Mouse (Mus musculus): ENCODE results near the gene Lama4.

Lama4 gene

GRCm38 (mm10) chr10:39056050-39056449, 90.7 kb downstream of the Lama4 start:
- H3K36me3 ChIP-seq (ENCODE audit: control insufficient read depth, insufficient read depth, low read length, poor library complexity, severe bottlenecking) = no peaks in the 10 kb centered on the region
- no peaks in the 10 kb centered on the region for H3K27me3 ChIP-seq (ENCODE audit: control insufficient read depth, insufficient read depth, low read length, poor library complexity, severe bottlenecking)
- DNase-seq (ENCODE audit: low read depth, low spot score) = no peak

DNA sequence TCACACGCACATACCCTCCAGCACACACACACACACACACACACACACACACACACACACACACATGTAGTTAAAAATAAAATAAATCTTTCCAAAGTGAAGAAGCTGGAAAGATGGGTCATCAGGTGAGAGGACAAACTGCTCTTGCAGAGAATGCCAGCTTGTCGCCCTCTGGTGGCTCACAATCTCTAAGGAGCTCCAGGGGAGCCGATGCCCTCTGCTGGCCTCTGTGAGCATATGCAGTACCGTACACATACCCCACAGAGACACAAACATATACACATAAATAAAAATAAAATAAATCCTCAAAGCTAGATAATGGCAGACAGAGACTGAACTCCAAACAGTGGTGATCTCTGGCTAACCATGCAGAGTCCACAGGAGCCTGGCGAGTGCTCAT, 99.4 kb downstream of the Lama4 start:
- Histone ChIP-seq H3K27me3 (ENCODE audit: control insufficient read depth, insufficient read depth, low read length, poor library complexity, severe bottlenecking) (no peaks in the 10 kb centered on the region), H3K36me3 (ENCODE audit: control insufficient read depth, insufficient read depth, low read length, poor library complexity, severe bottlenecking) (no peaks in the 10 kb centered on the region)
- peak; percentile 46 for DNase-seq (ENCODE audit: low read depth, low spot score)

DNA sequence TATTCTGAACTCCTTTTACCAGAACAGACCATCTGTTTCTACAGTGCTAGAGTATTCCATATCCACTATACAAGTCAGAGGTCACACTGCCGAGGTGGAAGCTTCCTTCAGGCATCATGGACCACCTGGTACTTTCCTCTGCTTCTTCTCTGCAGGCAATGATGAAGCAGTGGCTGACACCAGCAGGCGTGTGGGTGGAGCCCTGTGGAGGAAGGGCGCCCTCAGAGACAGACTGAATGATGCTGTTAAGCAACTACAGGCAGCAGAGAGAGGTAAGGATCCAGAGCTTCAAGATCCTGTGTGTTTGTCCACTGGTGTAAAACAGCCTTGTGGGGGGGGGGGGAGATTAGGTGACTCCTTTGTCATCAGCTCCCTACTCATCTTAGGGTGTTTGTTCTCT, 100.1 kb downstream of the Lama4 start:
- DNase-seq (ENCODE audit: low read depth, low spot score) = no peak
- Histone ChIP-seq H3K27me3 (ENCODE audit: control insufficient read depth, insufficient read depth, low read length, poor library complexity, severe bottlenecking) (no peaks in the 10 kb centered on the region), H3K36me3 (ENCODE audit: control insufficient read depth, insufficient read depth, low read length, poor library complexity, severe bottlenecking) (no peaks in the 10 kb centered on the region)

GRCm38 (mm10) chr10:39066061-39066460, 100.7 kb downstream of the Lama4 start:
- no peaks in the 10 kb centered on the region for H3K27me3 ChIP-seq (ENCODE audit: control insufficient read depth, insufficient read depth, low read length, poor library complexity, severe bottlenecking)
- DNase-seq (ENCODE audit: low read depth, low spot score) = no peak
- no peaks in the 10 kb centered on the region for H3K36me3 ChIP-seq (ENCODE audit: control insufficient read depth, insufficient read depth, low read length, poor library complexity, severe bottlenecking)

- DNase-seq (ENCODE audit: low read depth, low spot score) = peak; percentile 81
- no peaks in the 10 kb centered on the region for H3K36me3 ChIP-seq (ENCODE audit: control insufficient read depth, insufficient read depth, low read length, poor library complexity, severe bottlenecking)
- no peaks in the 10 kb centered on the region for H3K27me3 ChIP-seq (ENCODE audit: control insufficient read depth, insufficient read depth, low read length, poor library complexity, severe bottlenecking)
Observed at GRCm38 (mm10) chr10:39066962-39067361, 101.6 kb downstream of the Lama4 start.

- H3K36me3 ChIP-seq (ENCODE audit: control insufficient read depth, insufficient read depth, low read length, poor library complexity, severe bottlenecking) = no peaks in the 10 kb centered on the region
Observed at GRCm38 (mm10) chr10:39072048-39072447, 106.7 kb downstream of the Lama4 start.

DNA sequence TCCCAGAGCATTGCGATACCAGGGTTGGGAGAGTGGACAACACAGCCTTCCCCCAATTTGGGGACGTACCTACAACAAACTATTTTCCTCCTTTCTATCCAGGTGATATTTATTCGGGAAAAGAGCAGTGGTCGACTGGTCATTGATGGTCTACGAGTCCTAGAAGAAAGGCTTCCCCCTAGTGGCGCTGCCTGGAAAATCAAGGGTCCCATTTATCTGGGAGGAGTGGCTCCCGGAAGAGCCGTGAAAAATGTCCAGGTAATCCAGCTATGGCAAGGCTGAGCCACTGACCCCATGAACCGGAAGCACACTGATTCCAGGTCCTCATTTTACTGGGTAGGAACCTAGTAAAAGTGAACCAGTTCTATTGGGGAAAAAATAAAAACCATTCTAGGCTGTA, 131.7 kb downstream of the Lama4 start:
- H3K36me3 ChIP-seq (ENCODE audit: control insufficient read depth, insufficient read depth, low read length, poor library complexity, severe bottlenecking) = no peaks in the 10 kb centered on the region; the same call in 1 of the 2 replicates
- DNase-seq (ENCODE audit: low read depth, low spot score) = peak; percentile 3
- H3K27me3 ChIP-seq (ENCODE audit: control insufficient read depth, insufficient read depth, low read length, poor library complexity, severe bottlenecking) = no peaks in the 10 kb centered on the region

More at GRCm38 (mm10) chr10:39072048-39072447, 106.7 kb downstream of the Lama4 start:
- DNase-seq (ENCODE audit: low read depth, low spot score) = no peak
- H3K27me3 ChIP-seq (ENCODE audit: control insufficient read depth, insufficient read depth, low read length, poor library complexity, severe bottlenecking) = no peaks in the 10 kb centered on the region

- DNase-seq (ENCODE audit: low read depth, low spot score) = no peak
- Histone ChIP-seq H3K27me3 (ENCODE audit: control insufficient read depth, insufficient read depth, low read length, poor library complexity, severe bottlenecking) (no peaks in the 10 kb centered on the region), H3K36me3 (ENCODE audit: control insufficient read depth, insufficient read depth, low read length, poor library complexity, severe bottlenecking) (no peaks in the 10 kb centered on the region; the same call in 1 of the 2 replicates)
Observed at GRCm38 (mm10) chr10:39098746-39099145, 133.4 kb downstream of the Lama4 start.

GRCm38 (mm10) chr10:39104803-39105449, 139.6 kb downstream of the Lama4 start:
- Histone ChIP-seq H3K27me3 (ENCODE audit: control insufficient read depth, insufficient read depth, low read length, poor library complexity, severe bottlenecking) (no peaks in the 10 kb centered on the region), H3K36me3 (ENCODE audit: control insufficient read depth, insufficient read depth, low read length, poor library complexity, severe bottlenecking) (no peaks in the 10 kb centered on the region)
- DNase-seq (ENCODE audit: low read depth, low spot score) = no peak

DNA sequence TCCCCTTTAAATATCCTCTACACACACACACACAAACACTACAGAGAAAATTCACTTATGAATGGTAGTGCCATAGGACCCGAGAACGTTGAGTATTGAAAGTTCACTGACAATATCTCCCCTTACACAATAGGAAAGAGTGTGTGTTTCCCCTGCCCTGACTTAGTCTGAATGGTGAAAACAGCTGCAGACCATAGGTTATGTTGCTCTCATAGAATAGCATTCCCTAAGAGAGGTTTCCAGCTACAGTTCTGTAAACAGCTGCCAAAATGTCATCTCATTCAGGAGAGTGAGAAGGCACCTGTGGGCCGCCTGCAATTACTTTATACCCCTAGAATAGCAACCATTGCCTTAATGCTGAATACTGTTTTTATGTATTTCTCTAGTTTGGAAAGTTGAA, 141.1 kb downstream of the Lama4 start:
- H3K36me3 ChIP-seq (ENCODE audit: control insufficient read depth, insufficient read depth, low read length, poor library complexity, severe bottlenecking) = no peaks in the 10 kb centered on the region
- no peaks in the 10 kb centered on the region for H3K27me3 ChIP-seq (ENCODE audit: control insufficient read depth, insufficient read depth, low read length, poor library complexity, severe bottlenecking)
- no peak for DNase-seq (ENCODE audit: low read depth, low spot score)

DNA sequence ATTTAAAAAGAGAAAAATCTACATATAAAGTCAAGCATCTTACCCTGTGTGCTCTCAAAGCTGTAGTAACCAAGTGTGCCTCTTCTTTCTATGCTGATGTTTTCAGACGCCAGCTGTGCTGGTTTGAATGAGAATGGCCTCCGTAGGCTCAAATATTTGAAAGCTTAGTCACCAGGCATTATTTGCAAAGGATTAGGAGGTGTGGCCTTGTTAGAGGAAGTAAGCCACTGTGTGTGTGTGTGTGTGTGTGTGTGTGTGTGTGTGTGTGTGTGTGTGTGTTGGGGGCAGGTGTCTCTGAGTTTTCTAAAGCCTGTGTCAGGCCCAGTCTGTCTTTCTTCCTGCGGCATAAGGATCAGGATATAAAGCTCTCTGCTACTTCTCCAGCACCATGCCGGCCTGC, 141.6 kb downstream of the Lama4 start:
- H3K27me3 ChIP-seq (ENCODE audit: control insufficient read depth, insufficient read depth, low read length, poor library complexity, severe bottlenecking) = no peaks in the 10 kb centered on the region
- no peak for DNase-seq (ENCODE audit: low read depth, low spot score)
- H3K36me3 ChIP-seq (ENCODE audit: control insufficient read depth, insufficient read depth, low read length, poor library complexity, severe bottlenecking) = no peaks in the 10 kb centered on the region

DNA sequence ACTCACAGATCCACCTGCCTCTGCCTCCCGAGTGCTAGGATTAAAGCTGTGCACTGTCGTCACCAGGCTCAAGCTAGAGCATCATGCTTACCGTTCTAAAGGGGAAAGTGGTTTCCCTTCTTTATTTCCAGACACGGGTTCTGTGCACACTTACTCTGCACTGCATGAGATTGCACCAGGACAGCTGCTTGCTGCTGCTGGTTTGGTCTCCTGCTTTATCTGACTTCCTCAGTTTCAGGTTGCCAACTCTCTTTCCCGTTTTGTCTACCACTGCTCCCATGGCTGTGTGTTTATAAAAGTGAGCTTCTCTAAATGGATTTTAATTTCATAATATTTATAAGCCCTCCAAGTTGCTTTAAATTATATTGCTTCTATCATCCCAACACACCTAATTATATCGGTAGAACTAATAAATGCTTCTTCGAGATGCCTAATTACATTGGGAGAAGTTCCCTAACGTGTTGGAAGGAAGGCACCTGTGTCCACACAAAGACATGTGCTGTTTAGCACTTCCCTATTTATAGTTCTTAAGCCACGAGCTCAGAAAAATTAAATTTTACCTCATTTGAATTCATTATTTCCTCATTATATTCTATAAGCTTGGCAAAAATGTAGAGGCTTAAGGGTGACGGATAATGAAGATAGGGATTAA, 143.6 kb downstream of the Lama4 start:
- Histone ChIP-seq H3K36me3 (ENCODE audit: control insufficient read depth, insufficient read depth, low read length, poor library complexity, severe bottlenecking) (no peaks in the 10 kb centered on the region), H3K27me3 (ENCODE audit: control insufficient read depth, insufficient read depth, low read length, poor library complexity, severe bottlenecking) (no peaks in the 10 kb centered on the region)
- DNase-seq (ENCODE audit: low read depth, low spot score) = no peak

- no peaks in the 10 kb centered on the region for H3K27me3 ChIP-seq (ENCODE audit: control insufficient read depth, insufficient read depth, low read length, poor library complexity, severe bottlenecking)
- no peak for DNase-seq (ENCODE audit: low read depth, low spot score)
- no peaks in the 10 kb centered on the region for H3K36me3 ChIP-seq (ENCODE audit: control insufficient read depth, insufficient read depth, low read length, poor library complexity, severe bottlenecking)
Observed at GRCm38 (mm10) chr10:39109489-39109874, 144.2 kb downstream of the Lama4 start.

DNA sequence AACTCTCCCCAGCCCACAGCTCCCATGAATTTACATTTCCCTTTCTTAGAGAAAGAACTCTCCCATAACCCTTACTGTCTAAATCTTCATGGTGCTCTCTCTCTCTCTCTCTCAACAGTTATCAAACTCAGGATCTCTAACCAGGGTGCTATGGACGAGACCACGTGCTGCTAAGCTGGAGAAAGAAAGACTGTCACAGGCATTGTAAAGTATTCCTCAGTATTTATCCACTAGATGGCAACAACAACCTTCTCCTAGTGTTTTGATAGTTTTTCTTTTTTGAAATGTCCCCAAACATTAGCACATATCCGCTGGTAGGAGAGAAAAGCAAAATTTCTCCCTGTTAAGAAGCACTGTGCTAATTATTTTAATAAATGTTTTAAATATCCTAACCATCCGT, 156.1 kb downstream of the Lama4 start:
- H3K36me3 ChIP-seq (ENCODE audit: control insufficient read depth, insufficient read depth, low read length, poor library complexity, severe bottlenecking) = no peaks in the 10 kb centered on the region
- no peak for DNase-seq (ENCODE audit: low read depth, low spot score)
- no peaks in the 10 kb centered on the region for H3K27me3 ChIP-seq (ENCODE audit: control insufficient read depth, insufficient read depth, low read length, poor library complexity, severe bottlenecking)

DNA sequence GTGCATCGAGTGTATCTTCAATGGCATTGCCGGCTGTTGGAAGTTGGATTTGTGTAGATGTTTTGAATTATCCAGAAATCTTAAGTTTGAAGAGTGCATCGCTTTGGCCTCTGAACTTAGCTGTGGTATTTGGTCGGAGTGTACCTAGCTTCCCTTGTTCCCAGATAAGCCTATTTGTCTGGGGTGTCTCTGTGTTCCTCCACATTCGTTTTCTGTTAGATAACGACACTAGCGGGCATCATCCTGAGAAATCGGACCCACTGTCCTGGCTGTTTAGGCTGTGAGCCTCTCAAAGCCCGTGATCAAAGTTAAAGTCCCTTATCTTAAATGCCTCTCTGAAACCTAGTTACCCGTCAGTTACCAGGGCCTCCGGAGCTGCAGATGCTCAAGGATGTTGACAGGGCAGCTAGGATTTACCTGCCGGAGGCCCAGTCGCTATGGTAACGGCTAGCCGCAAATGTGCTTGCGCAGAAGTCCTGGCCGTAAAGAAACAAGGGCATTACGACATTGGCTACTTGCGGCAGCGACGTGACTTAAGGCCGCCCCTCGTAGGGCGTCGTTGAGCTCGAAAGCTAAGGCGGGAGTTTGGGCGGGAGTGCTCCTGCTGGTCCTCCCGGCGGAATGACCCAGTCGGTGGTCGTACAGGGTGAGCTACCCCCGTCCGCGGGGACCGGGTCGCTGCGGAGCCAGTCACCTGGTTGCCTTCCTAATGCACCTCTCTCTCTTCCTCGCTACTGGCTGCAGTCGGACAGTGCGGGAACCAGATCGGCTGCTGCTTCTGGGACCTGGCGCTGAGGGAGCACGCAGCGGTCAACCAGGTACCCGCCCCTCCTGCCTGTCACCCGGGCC, 168.4 kb downstream of the Lama4 start, which contains the start of the genes Fam229b and Tube1:
Fam229b (minus strand) TSS at position 453 of the 849 bp plus-strand sequence.
Tube1 (plus strand) TSS at position 515 of the 849 bp plus-strand sequence.
- Histone ChIP-seq H3K36me3 (ENCODE audit: control insufficient read depth, insufficient read depth, low read length, poor library complexity, severe bottlenecking) (no peaks in the 10 kb centered on the region), H3K27me3 (ENCODE audit: control insufficient read depth, insufficient read depth, low read length, poor library complexity, severe bottlenecking) (no peaks in the 10 kb centered on the region)
- peak; percentile 94 for DNase-seq (ENCODE audit: low read depth, low spot score)
